Mouse (Mus musculus) kidney, adult 9 months (tissue): ENCODE measurements around the gene Gfra1.

Experiments
- DNase-seq: peaks from one replicate; pipeline ENCODE4 v3.0.0; 2022

Gene Gfra1

DNA sequence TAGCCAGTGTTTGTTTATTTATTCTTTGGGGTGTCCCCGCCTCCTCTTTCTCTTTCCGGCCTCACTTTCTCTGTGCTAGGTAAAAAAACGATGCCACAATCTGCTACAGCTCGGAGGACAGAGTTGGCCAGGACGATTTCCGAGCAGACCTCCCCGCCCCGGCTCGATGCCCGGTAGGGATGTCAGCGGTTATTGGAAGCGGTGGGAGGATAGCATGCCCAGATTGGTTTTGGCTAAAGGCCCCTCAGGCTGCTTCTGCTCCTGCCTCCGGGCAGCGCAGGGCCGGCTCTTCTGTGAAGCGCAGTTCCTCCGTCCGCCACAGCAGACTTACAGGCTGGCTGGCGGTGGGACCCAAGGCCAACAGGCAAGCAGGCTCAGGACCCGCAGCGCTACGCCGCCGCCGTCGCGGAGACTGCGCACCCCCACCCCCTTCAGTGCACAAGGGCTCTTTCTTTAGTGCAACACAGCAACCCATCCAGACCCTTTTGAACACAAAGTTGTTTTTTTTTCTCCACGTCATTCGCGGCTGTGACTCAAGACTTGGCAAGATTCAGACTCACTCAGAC lies at the start of gene Gfra1:
Gene Gfra1 (minus strand): TSS at position 414 of the 566 bp plus-strand sequence.
- DNase-seq = peak; percentile 11

DNA sequence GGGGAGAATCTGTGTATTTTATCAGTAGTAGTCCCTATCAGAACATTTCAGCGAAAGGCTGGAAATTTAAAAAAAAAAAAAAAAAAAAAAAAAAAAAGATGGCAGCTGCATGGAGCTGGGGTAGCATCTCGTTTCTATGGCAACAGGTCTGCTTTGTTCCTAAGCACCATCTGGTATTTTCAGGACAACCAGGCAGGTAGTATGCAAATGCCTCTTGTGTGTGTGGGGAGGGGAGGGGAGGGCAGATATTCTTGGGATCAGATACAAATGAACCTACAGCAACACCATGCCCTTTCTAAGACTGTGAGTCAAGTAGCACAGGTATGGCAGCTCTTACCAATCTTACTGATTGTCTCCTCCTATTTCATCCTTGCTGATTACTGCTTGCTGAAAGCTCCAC lies 44.3 kb upstream of the Gfra1 start:
- DNase-seq = no peak

DNA sequence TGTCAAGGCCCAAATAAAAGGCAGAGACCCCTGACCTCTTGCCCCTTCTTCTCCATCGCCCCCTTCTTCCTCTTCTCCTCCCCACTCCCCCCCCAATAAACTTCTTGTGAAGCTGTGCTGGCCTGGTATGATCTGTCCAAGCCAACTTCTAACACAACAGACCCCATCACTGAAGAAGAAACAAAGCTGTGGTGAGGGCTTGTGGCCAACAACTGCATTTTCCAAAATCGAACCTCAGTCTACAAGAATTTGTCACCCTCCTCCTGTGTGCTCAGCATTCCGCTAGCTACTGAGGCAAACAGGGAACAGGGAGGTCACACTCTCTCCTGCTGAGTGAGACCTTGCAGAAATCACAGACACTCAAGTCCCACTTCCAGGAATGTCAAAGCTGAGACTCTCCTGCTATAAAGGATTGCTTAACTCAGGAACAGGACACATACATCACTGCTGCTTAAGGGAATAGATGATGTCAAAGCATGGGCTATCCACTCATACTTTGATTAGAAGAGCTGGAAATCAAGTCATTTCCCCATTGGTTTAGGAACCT lies 43.8 kb upstream of the Gfra1 start:
- DNase-seq = no peak

DNA sequence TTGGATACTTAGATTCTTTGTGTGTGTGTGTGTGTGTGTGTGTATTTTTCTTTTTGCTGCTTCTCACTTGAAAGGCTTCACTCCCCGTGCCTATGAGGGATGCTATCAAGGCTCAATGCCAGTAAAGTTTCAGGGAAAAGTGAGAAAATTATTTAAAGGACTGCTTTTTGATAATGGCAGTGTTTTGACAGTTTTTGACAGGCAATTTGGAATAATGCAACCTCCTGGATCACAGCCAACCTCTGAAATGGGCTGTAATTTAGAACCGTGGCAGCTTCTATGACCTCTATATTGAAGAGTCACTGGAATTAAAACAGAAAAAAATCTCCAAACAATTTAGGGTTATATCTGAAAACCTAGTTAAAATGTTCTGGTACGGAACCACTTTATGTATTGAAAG lies 41.4 kb upstream of the Gfra1 start:
- DNase-seq = no peak

DNA sequence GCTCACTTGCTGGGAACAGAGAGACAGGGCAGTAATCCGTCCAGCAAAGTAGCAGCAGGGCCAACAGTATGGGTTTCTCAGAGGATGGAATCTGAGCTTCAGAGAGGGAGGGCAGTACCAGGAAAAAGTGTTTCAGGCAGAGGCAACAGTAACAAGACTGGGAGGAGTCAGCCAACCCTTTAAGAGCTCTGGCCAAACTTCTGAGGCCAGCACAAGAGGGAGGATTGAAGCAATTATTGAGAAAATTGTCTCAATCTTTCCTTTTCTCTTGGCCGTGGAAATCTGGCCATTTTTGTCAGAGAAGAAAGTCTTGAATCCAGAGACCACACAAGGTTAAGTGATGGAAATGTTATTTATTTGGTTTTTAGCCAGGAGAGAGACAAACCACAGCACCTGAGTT lies 31.0 kb upstream of the Gfra1 start:
- no peak for DNase-seq

DNA sequence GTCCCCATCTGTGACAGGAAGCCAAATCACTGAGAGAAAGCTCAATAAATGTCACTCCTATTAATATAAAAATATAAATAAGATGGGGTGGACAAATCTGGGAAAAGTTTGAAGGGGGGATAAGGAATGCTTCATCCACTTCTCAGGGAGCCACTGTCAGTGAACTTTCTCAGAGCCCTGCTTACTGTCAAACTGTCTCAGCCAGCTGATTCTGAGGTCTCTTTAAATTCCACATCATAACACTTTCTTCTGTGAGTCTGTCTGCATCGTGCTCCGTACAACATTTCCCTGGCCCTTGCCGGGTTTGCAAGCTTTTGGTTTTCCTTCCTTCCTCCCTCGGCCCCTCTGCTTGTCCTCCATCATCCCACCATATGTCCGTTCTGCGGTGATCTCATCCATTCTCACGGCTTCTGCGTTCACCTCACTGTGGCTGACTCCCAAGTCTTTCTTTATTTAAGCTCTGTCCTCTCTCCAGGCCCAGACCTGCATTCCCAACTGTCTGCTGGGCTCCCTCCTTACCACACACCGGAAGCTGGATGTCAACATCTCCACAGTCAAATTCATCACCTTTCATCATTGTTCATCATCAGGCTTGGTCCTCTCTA lies 26.8 kb upstream of the Gfra1 start:
- DNase-seq = no peak

DNA sequence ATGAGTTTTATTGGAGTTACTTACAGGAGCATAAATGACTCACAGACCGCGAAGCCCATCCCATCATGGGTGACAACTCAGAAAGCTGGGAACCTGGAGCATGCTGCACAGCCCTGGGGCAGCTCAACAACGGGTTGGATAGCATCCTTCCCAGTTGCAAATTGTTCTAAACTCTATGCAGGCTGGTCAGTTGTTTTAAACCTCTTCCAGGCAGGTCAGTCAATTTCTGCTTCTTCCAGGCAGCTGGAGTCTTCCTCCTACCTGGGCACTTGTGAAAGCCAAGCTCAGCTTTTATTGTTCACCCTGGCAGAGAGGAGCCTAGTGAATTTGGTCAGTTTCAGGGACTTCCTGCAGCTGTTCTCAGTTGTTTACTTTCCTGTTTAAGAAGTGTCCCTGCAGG lies 18.5 kb upstream of the Gfra1 start:
- DNase-seq = no peak

DNA sequence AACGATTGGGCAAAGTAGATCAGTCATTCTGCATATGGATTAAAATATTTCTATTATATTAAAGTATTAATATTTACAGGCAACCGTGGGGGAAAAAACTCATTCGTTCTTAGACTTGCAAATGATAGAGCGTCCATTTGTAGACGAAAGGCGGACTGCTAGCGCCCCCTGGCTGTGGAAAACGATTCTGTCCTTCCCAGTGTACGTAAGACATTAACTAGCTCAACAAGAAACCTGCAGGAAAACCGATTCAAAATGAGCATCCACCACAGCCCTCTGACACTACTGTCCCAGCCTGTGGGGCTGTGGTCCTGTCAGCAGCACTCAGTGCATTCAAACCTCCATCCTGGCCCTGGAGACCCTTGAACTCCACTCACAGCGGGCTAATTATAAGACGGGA lies 13.7 kb upstream of the Gfra1 start:
- peak; percentile 80 for DNase-seq

DNA sequence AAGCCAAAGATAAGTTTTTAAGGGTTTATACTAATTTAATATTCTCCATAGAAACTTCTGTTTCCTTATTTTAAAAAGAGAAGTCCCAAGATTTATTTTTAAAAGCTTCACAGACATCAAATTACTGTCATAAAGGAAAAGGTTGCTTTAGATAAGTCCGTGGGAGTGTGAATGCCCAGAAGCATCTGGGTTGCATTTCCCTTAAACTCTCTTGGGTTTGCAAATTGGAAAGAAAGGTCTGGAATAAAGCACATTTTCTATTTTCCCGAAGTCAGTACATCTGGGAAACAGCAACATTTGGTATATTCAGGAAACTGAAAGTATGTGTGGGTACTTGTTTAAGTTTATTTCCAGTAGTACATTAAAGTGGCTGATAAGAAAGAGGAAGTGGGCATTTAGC lies 12.6 kb upstream of the Gfra1 start:
- no peak for DNase-seq

DNA sequence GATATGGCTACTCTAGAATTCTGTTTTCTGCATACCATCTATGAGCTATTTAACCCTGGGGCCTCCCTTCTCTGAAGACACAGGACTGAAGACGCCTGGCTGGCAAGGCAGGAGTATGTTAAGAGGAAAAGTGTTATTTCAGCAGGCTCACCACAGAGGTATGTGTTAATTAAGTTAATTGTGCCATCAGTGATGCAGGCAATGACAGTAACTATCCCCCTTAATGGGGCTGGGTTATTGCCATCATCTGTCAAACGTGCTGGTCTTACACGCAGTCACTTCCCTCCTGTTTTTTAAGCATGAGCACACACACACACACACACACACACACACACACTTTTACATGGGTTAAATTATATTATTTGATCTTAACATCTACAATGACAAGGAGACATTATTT lies 8.0 kb upstream of the Gfra1 start:
- no peak for DNase-seq

DNA sequence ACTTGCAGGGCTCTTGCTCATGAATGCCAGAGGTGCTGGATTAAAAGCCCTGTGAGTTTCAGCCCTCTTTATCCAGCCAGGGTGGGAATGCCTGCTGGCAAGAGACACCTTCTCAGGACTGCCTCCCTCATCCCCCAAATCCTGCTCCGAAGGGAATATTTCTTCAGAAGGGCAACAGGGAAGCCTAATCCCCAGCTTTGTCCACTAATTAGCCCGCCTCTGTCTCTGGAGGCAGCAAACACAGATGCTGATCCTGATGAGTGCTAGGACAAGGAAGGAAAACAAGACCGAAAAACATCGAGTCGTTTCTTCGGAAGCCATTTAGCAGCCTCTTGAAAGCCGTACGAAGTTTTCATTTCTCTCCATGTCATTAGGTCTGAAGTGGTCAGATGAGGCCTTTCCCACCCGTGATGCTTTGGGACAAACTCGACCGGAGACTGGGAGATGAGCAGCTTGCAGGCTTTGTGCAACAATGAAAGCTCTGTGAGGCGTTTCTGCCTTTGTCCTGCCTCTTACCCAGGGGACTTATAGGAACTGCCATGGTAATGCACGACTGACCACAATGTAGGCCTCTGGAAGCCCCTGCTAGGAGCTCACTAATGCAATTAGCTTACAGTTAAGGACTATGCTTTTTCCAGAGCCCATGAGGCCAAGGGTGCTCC lies 4.8 kb upstream of the Gfra1 start:
- no peak for DNase-seq

DNA sequence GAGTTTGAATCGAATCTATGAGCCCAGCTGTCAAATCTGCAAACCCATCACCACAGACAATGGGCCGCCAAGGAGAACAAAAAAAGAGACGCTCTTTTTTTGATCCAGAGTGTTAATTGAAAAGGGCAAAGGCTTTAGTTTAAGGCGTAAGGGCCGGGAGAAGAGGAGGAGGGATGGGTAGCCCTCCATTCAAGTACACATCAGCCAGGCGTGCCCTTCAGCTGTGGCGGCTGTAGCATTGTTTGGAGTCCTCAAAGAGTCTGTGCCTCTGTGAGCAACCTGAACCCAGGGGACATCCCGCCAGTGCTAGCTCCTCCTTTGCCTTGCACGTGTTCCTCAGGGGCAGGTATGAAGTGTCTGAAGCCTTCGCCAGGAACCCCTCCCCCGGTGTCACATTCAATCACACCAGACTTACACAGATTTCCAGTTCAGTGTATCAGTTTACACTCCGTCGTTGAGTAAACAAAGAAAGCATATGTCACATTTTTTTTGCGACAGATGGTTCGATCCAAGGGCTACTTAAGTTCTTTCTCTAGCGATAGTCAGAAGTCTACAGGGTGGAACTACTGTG lies 867 bp upstream of the Gfra1 start:
- DNase-seq = no peak

DNA sequence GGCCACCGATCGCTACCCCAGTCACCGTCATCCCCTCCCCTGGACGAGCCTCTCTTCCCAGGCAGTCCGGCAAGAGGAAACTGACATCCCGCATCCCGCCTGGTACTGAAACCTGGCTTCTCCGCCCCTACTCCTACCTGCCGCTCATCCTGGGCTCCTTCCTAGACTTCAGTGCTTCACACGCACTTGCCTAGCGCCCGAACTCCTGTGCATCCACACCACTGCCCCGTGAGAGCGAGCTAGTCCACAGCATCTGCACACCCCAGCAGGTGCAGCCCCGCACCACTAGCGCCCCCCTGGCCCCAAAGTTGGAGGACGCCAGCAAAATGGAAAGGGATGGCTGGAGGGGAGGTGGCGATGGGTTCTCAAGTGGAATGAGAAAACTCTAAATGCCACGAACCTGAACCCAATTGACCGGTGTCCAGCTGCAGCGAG lies 631 bp downstream of the Gfra1 start:
- DNase-seq = peak; percentile 17

DNA sequence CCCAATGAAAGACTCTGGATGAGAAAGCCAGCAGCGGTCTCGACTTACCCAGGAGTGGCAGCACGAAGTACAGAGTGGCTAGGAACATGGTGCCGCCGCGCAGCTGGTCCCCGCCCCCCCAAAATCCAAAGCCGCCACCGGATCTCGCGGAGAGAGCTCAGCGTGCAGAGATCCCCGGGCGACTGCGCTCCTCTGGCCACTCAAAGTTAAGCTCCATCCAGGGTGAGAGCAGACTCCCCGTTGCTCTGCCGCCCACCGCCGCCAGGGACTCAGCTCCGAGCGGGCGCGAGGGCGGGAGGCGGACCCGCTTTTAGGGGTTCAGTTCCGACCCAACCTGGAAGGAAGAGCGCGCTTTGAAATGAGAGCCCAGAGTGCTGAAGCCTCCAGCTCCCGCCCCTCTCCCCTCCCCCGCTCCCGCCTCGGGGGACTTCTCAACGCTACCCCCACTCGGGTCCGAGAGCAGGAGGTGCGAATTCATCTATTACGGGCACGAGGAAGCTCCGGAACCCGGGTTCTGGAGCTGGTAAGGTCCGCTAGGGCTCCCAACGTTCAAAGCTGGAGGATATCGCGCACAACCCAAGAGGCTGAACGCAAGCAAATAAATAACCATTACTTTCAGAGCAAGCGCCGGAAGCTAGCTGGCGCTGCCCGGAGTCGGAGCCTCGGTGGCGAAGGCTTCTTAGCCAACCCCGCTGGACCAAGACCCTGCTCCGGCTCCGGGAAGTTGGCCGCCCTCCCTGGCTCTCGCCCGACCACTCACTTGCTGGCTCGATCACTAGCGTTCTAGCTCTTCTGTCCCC lies 1.2 kb downstream of the Gfra1 start:
- peak; percentile 29 for DNase-seq

DNA sequence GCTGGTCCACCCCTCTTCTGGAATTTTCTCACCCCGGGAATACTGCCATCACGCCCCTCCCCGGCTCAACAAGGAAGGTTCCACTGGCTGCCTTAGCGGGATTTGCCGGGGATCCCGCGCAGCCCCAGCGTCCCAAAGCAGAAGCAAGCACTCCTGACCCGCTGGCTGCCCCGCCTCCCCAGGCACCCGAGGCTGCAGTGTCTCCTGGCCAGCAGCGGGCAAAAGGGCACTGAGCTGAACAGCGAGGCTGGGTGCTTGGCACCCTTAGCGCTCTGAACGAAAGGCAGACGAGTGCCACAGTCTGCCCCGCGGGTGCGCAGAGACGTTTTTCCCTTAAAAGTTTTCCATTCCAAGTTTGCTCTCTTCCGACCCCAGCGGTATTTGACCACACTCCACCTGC lies 2.1 kb downstream of the Gfra1 start:
- DNase-seq = peak; percentile 76

DNA sequence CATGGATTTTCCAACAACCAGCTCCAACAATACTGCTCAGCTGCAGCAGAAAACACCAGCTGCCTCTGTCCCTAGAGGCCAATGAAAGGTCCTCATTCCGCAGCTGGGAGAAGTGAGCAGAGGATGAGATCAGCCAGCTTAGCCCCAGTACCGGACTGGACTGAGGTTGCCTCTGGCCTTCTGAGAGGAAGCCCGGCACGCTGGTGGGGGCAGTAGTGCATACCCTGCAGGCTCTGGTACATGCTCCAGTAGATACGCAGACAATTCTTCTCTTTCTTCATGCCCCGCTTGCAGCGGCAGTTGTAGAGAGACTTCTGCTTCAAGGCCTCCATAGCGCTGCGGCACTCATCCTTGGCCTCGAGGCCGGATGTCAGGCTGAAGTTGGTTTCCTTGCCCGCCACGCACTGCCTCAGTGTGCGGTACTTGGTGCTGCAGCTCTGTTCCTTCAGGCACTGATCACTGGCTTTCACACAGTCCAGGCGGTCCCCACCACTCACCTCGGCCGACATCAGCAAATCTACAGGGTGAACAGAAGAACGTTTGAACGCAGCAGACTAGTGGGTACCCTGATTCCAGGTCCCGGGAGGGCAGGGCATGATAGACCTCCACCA lies 2.7 kb downstream of the Gfra1 start:
- DNase-seq = no peak

DNA sequence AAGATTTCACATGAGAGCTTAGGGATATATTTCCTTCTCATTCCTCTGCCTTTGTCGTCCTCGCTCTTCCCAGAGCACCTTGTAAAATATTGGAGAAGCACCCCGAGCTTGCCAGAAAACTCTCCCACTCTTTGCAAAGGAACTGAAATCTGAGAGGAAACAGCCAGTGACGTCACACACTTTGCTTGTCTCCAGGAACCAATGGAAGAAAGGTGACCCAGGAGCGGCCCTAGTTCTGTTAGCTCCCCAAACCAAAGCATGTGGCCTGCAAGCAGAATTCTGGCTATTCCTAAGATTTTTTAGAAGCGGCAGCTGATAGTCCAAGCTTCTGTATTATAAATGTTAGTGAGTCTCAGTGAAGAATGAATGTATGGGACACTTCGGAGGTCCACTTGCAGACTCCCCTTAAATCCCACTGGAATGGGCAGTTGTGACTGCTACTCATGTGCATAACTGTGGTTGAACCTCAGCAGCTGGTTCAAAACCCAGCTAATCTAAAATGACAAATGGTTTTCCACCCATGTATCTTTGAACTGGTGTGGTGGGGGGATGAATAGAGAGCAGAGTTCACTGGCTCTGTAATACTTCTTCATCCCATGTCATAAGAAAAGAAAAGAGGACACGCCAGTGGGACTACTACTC lies 3.4 kb downstream of the Gfra1 start:
- DNase-seq = no peak

DNA sequence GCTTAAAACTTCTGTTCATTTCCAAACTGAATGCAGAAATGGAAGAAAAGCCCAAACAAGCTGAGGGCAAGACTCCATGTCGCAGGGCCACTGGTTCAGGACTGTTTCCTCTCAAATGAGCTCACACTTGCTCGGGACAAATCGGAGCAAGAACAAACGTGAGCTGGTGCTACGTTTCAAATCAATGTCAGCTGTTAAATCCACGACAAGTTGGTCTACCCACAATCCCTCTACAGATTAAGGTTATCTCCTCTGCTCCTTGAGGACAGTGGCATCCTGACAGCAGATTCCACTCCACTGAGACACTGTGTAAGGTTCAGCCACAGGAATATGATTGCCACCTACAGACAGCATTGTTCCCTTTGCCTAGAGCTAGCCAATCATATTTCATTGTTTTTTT lies 4.4 kb downstream of the Gfra1 start:
- DNase-seq = no peak

DNA sequence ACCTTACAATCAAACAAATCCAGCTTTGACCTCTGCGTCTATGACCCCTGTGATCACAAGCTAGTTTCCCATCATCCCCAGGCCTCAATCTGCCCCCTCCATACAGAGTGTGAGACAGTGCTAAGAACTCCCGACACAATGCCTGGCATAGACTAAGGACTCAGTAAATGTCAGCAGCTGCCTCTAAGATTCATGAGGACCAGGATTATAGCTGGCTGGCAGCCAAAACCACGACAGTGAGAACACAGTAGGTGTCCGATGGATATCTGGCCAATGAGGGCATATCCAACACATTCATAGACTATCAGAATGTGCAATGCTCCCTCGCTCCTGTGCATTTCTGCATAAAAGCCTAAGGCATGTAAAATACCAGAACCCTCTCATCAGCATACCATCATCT lies 5.0 kb downstream of the Gfra1 start:
- DNase-seq = no peak

DNA sequence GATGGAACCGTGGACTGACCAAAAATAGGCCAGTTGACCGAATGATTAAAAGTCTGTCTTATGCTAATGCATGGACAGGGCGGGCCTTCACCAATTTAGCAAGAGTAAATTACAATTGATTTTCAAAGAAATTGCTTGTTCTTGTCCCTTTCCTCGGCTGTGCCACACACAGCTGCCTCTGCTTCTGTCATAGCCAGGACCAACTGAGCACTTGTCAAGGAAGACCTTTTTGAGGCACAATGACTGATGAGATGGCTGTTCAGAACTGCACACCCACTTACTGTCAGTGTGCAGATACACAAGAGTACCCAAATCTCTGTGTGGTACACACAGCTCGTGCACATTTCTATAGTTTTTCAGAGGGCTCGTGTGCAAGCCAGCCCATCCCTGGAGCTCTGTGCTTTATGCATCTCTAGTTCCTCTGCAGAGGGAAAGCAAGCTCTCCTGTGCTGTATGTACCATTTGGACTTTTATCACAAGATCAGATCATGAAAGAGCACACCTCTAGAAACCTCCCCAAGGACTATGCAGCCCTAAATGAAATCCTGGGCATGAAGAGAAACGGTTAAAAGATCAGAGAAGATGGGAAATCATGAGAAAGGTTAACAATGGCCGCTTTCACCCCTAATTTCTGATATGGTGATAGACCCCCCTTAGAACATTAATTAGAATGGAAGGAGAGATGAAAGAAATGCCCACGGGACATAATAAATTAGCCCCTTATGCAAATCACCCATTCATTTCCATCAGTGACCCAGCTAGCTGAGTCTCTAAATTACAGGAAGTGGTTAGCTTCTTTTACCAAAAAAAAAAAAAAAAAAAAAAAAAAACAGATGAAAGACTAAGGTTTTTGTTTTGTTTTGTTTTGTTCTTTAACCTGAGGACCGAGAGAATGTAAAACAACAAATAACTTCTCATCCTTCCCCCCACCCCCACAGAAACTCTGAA lies 12.7 kb downstream of the Gfra1 start:
- no peak for DNase-seq

DNA sequence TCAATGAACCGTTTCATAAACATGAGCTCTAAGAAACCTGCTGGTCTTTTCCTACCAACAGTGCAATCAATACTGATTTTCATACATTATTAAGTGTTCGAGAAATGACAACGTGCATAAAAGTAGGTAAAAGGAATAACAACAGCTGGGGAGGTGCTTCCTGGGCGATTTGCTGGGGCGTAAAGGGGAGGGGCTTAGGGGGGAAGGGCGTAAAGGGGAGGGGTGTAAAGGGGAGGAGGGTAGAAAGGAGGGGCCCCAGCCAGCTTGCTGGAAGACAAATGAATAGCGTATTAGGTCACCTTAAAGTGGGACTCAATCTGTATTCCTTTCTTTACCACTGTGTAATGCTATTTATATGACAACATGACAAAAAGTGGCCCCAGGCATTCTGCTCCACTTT lies 13.9 kb downstream of the Gfra1 start:
- DNase-seq = no peak
